Mouse (Mus musculus) myocyte (in vitro differentiated cells): ENCODE data around the gene Kcnab1.

ENCODE experiments used
- CEBPB ChIP-seq: IDR thresholded peaks from 2 replicates; pipeline ENCODE4 v1.6.1; 2011; ENCODE audit warnings: mild to moderate bottlenecking, moderate library complexity; ENCODE audit not compliant: poor library complexity, insufficient read depth, severe bottlenecking
- E2F4 ChIP-seq: IDR thresholded peaks from one replicate; pipeline ENCODE4 v1.6.1; 2011; ENCODE audit warnings: mild to moderate bottlenecking, control low read depth, moderate library complexity; ENCODE audit not compliant: insufficient read depth
- MAX ChIP-seq: IDR thresholded peaks from one replicate; pipeline ENCODE4 v1.6.1; 2011; ENCODE audit warnings: low read depth, mild to moderate bottlenecking, control low read depth
- MYOD1 ChIP-seq, 3 experiments: IDR thresholded peaks; one replicate each; pipeline ENCODE4 v1.6.1; 2011; ENCODE audit warnings: control low read depth in 2 of 3, low read depth in 2 of 3, mild to moderate bottlenecking in 2 of 3, moderate library complexity in 1 of 3; ENCODE audit not compliant: insufficient read length in 2 of 3, control insufficient read depth in 1 of 3
- POLR2A ChIP-seq: IDR thresholded peaks from one replicate; pipeline ENCODE4 v1.6.1; 2011; ENCODE audit warnings: low read depth, mild to moderate bottlenecking, control low read depth, moderate library complexity; ENCODE audit not compliant: insufficient read length
- POLR2AphosphoS2 ChIP-seq: IDR thresholded peaks from one replicate; pipeline ENCODE4 v1.6.1; 2011; ENCODE audit warnings: low read depth, control low read depth; ENCODE audit not compliant: insufficient read length
- TCF12 ChIP-seq: IDR thresholded peaks from one replicate; pipeline ENCODE4 v1.6.1; 2011; ENCODE audit warnings: mild to moderate bottlenecking, control low read depth; ENCODE audit not compliant: poor library complexity, insufficient read depth, severe bottlenecking
- USF1 ChIP-seq: IDR thresholded peaks from one replicate; pipeline ENCODE4 v1.6.1; 2011; ENCODE audit warnings: low read depth, mild to moderate bottlenecking, control low read depth, moderate library complexity

GRCm38 (mm10) chr3:65299205-65299604 lies 190.0 kb downstream of the Kcnab1 start:
- TF ChIP-seq POLR2AphosphoS2 (no peak), POLR2A (no peak), USF1 (no peak), E2F4 (no peak), MAX (no peak), MYOD1 (IDR thresholded peaks at IDR 0.05; ENCODE audit: control insufficient read depth in 1 of 3, insufficient read length in 2 of 3, low read depth in 2 of 3) (peak in 1 of 3 experiments; percentile 52), TCF12 (no peak), CEBPB (no peak)
